13 mouse cellular contexts compared by ENCODE assay signal in the genomic region with DNA sequence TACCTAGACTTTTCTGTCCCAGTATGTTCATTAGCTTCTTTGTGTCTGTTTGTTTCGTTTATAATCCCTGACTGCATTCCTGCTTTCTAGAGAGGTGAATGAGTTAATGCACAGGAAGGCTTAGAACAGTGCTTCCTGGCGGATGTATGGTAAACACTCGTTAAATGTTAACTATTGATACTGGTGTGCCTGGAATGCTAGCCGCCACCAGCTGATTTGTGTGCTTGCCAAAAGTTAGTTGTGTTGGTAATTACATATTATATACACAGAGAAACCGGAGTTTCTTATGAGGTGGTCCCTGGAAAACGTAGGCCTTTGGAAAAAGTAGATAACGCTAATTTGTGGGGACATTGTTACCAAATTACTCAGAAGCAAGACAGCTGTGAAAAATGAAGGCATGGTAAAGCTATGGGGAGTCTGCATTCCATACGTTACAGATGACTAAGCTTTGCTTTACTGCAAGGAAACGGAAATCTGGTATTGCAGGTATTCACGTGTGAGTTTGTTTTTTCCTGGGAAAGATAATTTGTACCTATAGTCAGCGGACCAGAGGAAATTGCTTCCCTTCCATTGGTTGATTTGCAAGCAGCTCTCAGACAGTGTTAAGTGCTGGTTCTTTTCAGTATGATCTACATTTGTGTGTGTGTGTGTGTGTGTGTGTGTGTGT.
DNase-seq lines count a peak whose midpoint lies in the region; ATAC-seq and TF ChIP-seq lines count a peak whose summit lies in the region.
"Had no signal": no experiment of that assay in that cellular context is flagged by ENCODE, and none has a peak within 500 bp of the region (broad histone marks: within the 10 kb centered on the region; RNA-seq: fewer than 3 reads in every experiment).

No protein-coding gene starts in this region.

- no peaks in the 10 kb centered on the region for H3K27me3 ChIP-seq in kidney, postnatal 0 days (ENCODE audit: insufficient read depth, low read length)
- no peaks in the 10 kb centered on the region for H3K27me3 ChIP-seq in embryonic facial prominence, embryonic 12.5 days
- no peaks in the 10 kb centered on the region for H3K27me3 ChIP-seq in intestine, postnatal 0 days (replicated peaks; ENCODE audit: control insufficient read depth, insufficient read depth, low read length)
- no peaks in the 10 kb centered on the region for H3K27me3 ChIP-seq in midbrain, embryonic 16.5 days (ENCODE audit: control insufficient read depth, insufficient read depth, low read depth, low read length)
- H3K27me3 ChIP-seq: CH12.LX; hindbrain, embryonic 15.5 days had no signal

- ATAC-seq in kidney, postnatal 0 days (replicated peaks; ENCODE audit: low FRiP score, low read depth): peak; percentile 50; the same call in 1 of the 2 replicates
- ATAC-seq in embryonic facial prominence, embryonic 12.5 days (ENCODE audit: insufficient number of reproducible peaks, insufficient read depth, low FRiP score, low TSS enrichment): peak; percentile 25; the same call in 1 of the 2 replicates
- peak; percentile 64 for ATAC-seq in intestine, postnatal 0 days
- ATAC-seq in midbrain, embryonic 16.5 days: no peak

- peak; percentile 22; the same call in 1 of the 2 replicates for TF ChIP-seq CTCF in kidney, postnatal 0 days (IDR thresholded peaks at IDR 0.05; ENCODE audit: low read depth)
- peak; percentile 40 for TF ChIP-seq CTCF in intestine, postnatal 0 days (IDR thresholded peaks at IDR 0.05; ENCODE audit: low read depth)

- H3K4me3 ChIP-seq in kidney, postnatal 0 days (replicated peaks; ENCODE audit: low read depth, low read length): no peak overlapping the region
- no peak overlapping the region for H3K4me3 ChIP-seq in embryonic facial prominence, embryonic 12.5 days
- no peak overlapping the region for H3K4me3 ChIP-seq in intestine, postnatal 0 days (ENCODE audit: low read depth, low read length)
- H3K4me3 ChIP-seq in midbrain, embryonic 16.5 days (ENCODE audit: low read depth, low read length): no peak overlapping the region
- H3K4me3 ChIP-seq: forebrain, embryonic 10.5 days; hindbrain, embryonic 15.5 days had no signal

- no peaks in the 10 kb centered on the region for H3K36me3 ChIP-seq in kidney, postnatal 0 days (ENCODE audit: insufficient read depth, low read length)
- no peaks in the 10 kb centered on the region for H3K36me3 ChIP-seq in embryonic facial prominence, embryonic 12.5 days
- H3K36me3 ChIP-seq in intestine, postnatal 0 days (ENCODE audit: control insufficient read depth, insufficient read depth): no peaks in the 10 kb centered on the region
- no peaks in the 10 kb centered on the region for H3K36me3 ChIP-seq in midbrain, embryonic 16.5 days (ENCODE audit: control insufficient read depth, insufficient read depth, low read length)
- H3K36me3 ChIP-seq: forebrain, embryonic 10.5 days; hindbrain, embryonic 15.5 days had no signal

- H3K9ac ChIP-seq in kidney, postnatal 0 days (ENCODE audit: low read depth, low read length): no peak overlapping the region
- H3K9ac ChIP-seq in embryonic facial prominence, embryonic 12.5 days: no peak overlapping the region
- no peak overlapping the region for H3K9ac ChIP-seq in intestine, postnatal 0 days (ENCODE audit: low read depth, low read length)
- H3K9ac ChIP-seq in midbrain, embryonic 16.5 days (ENCODE audit: low read depth, low read length): no peak overlapping the region
- H3K9ac ChIP-seq: hindbrain, embryonic 15.5 days had no signal

- peaks cover 24% of the 10 kb centered on the region; the same call in 1 of the 2 replicates for H3K4me1 ChIP-seq in kidney, postnatal 0 days (replicated peaks; ENCODE audit: insufficient read depth, low read length)
- peaks cover 21% of the 10 kb centered on the region for H3K4me1 ChIP-seq in embryonic facial prominence, embryonic 12.5 days
- no peaks in the 10 kb centered on the region for H3K4me1 ChIP-seq in intestine, postnatal 0 days (replicated peaks; ENCODE audit: control insufficient read depth, insufficient read depth, low read length)
- peaks cover 2% of the 10 kb centered on the region for H3K4me1 ChIP-seq in midbrain, embryonic 16.5 days (ENCODE audit: control insufficient read depth, insufficient read depth, low read length)

- H3K27ac ChIP-seq in kidney, postnatal 0 days: peak overlapping the region; percentile 68
- H3K27ac ChIP-seq in embryonic facial prominence, embryonic 12.5 days: no peak overlapping the region
- H3K27ac ChIP-seq in intestine, postnatal 0 days (ENCODE audit: low read depth, low read length): no peak overlapping the region
- no peak overlapping the region for H3K27ac ChIP-seq in midbrain, embryonic 16.5 days (ENCODE audit: low read length)
- H3K27ac ChIP-seq: hindbrain, embryonic 15.5 days had no signal

- H3K4me2 ChIP-seq in kidney, postnatal 0 days (ENCODE audit: low read length): 0 out of 2 replicates have a peak overlapping the region, but pooled peaks have one; percentile 16
- no peak overlapping the region for H3K4me2 ChIP-seq in embryonic facial prominence, embryonic 12.5 days (replicated peaks)
- peak overlapping the region; percentile 41 for H3K4me2 ChIP-seq in intestine, postnatal 0 days (replicated peaks; ENCODE audit: low read depth)
- H3K4me2 ChIP-seq in midbrain, embryonic 16.5 days (ENCODE audit: low read length): no peak overlapping the region
- H3K4me2 ChIP-seq: hindbrain, embryonic 15.5 days had no signal

- no peaks in the 10 kb centered on the region for H3K9me3 ChIP-seq in kidney, postnatal 0 days (replicated peaks; ENCODE audit: low read length)
- no peaks in the 10 kb centered on the region for H3K9me3 ChIP-seq in embryonic facial prominence, embryonic 12.5 days
- no peaks in the 10 kb centered on the region for H3K9me3 ChIP-seq in intestine, postnatal 0 days (ENCODE audit: control insufficient read depth)
- no peaks in the 10 kb centered on the region for H3K9me3 ChIP-seq in midbrain, embryonic 16.5 days (replicated peaks; ENCODE audit: control insufficient read depth, low read length, poor library complexity, severe bottlenecking)
- H3K9me3 ChIP-seq: forebrain, embryonic 10.5 days; hindbrain, embryonic 15.5 days had no signal

- WGBS in kidney, postnatal 0 days: 31% methylated on average over 11 of the region's 11 CpGs
- 39% methylated on average over 11 of the region's 11 CpGs for WGBS in embryonic facial prominence, embryonic 12.5 days
- WGBS in intestine, postnatal 0 days: 15% methylated on average over 11 of the region's 11 CpGs
- WGBS in midbrain, embryonic 16.5 days: 61% methylated on average over 11 of the region's 11 CpGs

- DNase-seq in kidney, postnatal 0 days (ENCODE audit: low spot score): no peak
- DNase-seq in kidney, adult 8-10 months: no peak
- DNase-seq in mesoderm, embryonic 11.5 days (ENCODE audit: low read depth, low spot score): peak; percentile 30
- no peak for DNase-seq in ovary, postnatal 14 days (ENCODE audit: low spot score)
- DNase-seq: adrenal gland, postnatal 25 days; gastrocnemius, postnatal 10 days; right cerebral cortex, postnatal 25 days had no signal

Comparison
In these comparisons a context has a peak if more than half of its experiments do, and no peak if none do; other contexts are left out.
1. H3K4me2 ChIP-seq: peak in kidney, postnatal 0 days (single experiment) and intestine, postnatal 0 days (single experiment); none in embryonic facial prominence, embryonic 12.5 days (single experiment) and midbrain, embryonic 16.5 days (single experiment).